Mouse (Mus musculus): ENCODE measurements around the gene Tgtp2. TPM values are rescaled to one million over a fixed set of nuclear protein-coding genes. Genes with fewer than 3 reads are reported as not detected.
A peak's percentile ranks its signal among the peaks of the same experiment; 100 is the strongest.
"Not testable (repeated sequence)": the region's sequence is repeated elsewhere in the genome, so short reads cannot be mapped to it uniquely, and the experiment has no call there.

Tgtp2 gene
- polyA plus RNA-seq (2015; fragmentation: Nextera tagmentation; extraction: Ambion mirVana) = 0.24 and 0.42 TPM in 2 replicates

DNA sequence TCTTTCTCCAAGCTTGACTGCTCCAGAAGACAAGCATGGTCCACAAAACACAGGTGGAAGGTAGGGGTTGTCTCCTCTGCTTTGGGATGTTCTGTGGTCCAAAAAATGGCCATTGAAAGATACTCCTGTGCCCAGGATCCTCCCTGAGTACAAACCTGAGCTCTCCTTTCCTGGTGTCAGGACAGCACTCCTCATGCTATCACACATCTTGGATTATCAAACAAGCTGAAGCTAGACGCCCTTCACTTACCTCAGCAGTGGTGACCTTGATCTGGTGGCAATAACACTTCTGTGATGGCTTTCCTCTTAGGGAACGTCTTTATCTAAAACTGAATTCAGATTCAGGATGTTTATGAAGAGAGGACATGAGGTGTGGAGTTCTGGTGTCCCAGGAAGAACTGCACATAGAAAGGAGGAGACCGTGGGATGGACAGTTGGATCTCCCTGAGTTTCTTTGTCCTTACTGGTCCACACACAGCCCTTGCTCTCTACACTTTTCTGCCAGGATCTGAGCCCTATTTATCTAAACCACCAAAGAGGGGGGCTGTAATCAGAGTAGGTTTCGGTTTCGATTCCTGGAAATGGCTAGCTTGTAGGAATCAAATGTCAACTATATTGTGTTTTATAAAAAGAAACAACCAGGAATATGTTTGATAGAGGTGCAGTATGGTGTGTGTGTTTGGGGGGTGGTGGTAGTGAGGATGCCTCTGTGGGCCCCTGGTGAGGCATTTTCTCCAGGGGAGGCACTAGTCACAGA is at the start of gene Tgtp2:
Gene Tgtp2 (minus strand): TSS at position 494 of the 757 bp plus-strand sequence.
- ATAC-seq (ENCODE audit: low FRiP score, low TSS enrichment); H3K4me3 ChIP-seq (ENCODE audit: low read length); H3K4me2 ChIP-seq (replicated peaks; ENCODE audit: low read depth, low read length); H3K4me1 ChIP-seq (ENCODE audit: insufficient read depth, low read length); H3K9me3 ChIP-seq (ENCODE audit: low read length); H3K27me3 ChIP-seq (ENCODE audit: insufficient read depth, low read length); H3K36me3 ChIP-seq (ENCODE audit: insufficient read depth, low read length); H3K27ac ChIP-seq (ENCODE audit: low read length); H3K9ac ChIP-seq (replicated peaks; ENCODE audit: low read length): not testable (repeated sequence)
- WGBS = 79% methylated on average over 5 of the region's 5 CpGs

DNA sequence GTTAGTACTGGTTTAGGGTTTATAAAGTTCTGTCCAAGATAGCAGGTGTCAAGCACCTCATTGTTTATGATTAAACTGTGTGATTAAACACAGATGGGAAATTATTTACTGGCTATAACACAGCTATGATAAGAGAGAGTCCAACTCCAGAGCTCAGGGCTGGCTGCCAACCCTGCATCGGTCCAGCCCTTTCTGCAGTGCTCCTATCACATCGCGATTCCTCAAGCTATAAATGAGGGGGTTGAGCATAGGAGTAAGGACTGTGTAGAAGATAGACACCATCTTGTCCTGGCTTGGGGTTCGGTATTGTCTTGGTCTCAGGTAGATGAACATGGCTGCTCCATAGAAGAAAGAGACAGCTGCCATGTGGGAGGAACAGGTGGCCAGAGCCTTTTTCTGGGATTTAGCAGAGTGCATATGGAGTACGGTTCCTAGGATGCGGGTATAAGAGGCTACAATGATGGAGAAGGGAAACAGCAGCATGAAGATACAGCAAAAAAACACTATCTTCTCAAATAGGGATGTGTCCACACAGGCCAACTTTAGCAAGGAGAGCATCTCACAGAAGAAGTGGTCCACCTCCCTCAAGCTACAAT is 48.7 kb upstream of the Tgtp2 start:
- Histone ChIP-seq H3K36me3 (ENCODE audit: insufficient read depth, low read length) (no peaks in the 10 kb centered on the region), H3K4me2 (replicated peaks; ENCODE audit: low read depth, low read length) (no peak overlapping the region), H3K4me1 (ENCODE audit: insufficient read depth, low read length) (no peaks in the 10 kb centered on the region), H3K9me3 (ENCODE audit: low read length) (no peaks in the 10 kb centered on the region), H3K27me3 (ENCODE audit: insufficient read depth, low read length) (no peaks in the 10 kb centered on the region), H3K4me3 (ENCODE audit: low read length) (no peak overlapping the region), H3K27ac (ENCODE audit: low read length) (no peak overlapping the region), H3K9ac (replicated peaks; ENCODE audit: low read length) (no peak overlapping the region)
- 73% methylated on average over 6 of the region's 6 CpGs for WGBS
- no peak for ATAC-seq (ENCODE audit: low FRiP score, low TSS enrichment)

- Histone ChIP-seq H3K36me3 (ENCODE audit: insufficient read depth, low read length) (no peaks in the 10 kb centered on the region), H3K4me3 (ENCODE audit: low read length) (no peak overlapping the region), H3K9me3 (ENCODE audit: low read length) (no peaks in the 10 kb centered on the region), H3K4me1 (ENCODE audit: insufficient read depth, low read length) (no peaks in the 10 kb centered on the region), H3K4me2 (replicated peaks; ENCODE audit: low read depth, low read length) (no peak overlapping the region), H3K27ac (ENCODE audit: low read length) (no peak overlapping the region), H3K9ac (replicated peaks; ENCODE audit: low read length) (no peak overlapping the region), H3K27me3 (ENCODE audit: insufficient read depth, low read length) (no peaks in the 10 kb centered on the region)
- WGBS = 78% methylated on average over 1 of the region's 1 CpGs
- no peak for ATAC-seq (ENCODE audit: low FRiP score, low TSS enrichment)
Measured at GRCm38 (mm10) chr11:49111000-49111399, 47.0 kb upstream of the Tgtp2 start.

DNA sequence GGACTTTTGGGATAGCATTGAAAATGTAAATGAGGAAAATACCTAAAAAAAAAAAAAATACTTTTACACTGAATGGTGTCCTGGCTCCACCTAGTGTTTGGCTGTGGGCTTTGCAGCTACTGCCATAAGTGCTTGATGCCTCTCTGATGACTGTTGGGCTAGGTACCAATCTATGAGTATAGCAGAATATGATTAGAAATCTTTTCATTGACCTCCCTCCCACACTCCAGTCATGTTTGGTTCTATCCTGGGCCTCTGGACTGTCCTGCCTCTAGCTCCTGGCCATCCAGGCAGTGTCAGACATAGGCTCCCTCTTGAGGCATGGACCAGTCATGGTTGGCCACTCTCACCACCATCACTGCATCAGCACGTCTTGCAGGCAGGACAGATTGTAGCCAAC is 44.8 kb upstream of the Tgtp2 start:
- H3K4me3 ChIP-seq (ENCODE audit: low read length) = no peak overlapping the region
- no peaks in the 10 kb centered on the region for H3K4me1 ChIP-seq (ENCODE audit: insufficient read depth, low read length)
- ATAC-seq (ENCODE audit: low FRiP score, low TSS enrichment) = no peak

GRCm38 (mm10) chr11:49107650-49108537 is 43.9 kb upstream of the Tgtp2 start:
- no peak for ATAC-seq (ENCODE audit: low FRiP score, low TSS enrichment)
- WGBS = 50% methylated on average over 10 of the region's 10 CpGs
- no peaks in the 10 kb centered on the region for H3K9me3 ChIP-seq (ENCODE audit: low read length)

More for the DNA sequence above, 44.8 kb upstream of the Tgtp2 start:
- Histone ChIP-seq H3K36me3 (ENCODE audit: insufficient read depth, low read length) (no peaks in the 10 kb centered on the region), H3K27ac (ENCODE audit: low read length) (no peak overlapping the region), H3K9me3 (ENCODE audit: low read length) (no peaks in the 10 kb centered on the region), H3K27me3 (ENCODE audit: insufficient read depth, low read length) (no peaks in the 10 kb centered on the region), H3K4me2 (replicated peaks; ENCODE audit: low read depth, low read length) (no peak overlapping the region), H3K9ac (replicated peaks; ENCODE audit: low read length) (no peak overlapping the region)
- 20% methylated on average over 1 of the region's 1 CpGs for WGBS

GRCm38 (mm10) chr11:49105752-49106151 is 41.7 kb upstream of the Tgtp2 start:
- no peak for ATAC-seq (ENCODE audit: low FRiP score, low TSS enrichment)
- H3K4me1 ChIP-seq (ENCODE audit: insufficient read depth, low read length) = no peaks in the 10 kb centered on the region
- no peak overlapping the region for H3K9ac ChIP-seq (replicated peaks; ENCODE audit: low read length)
- H3K4me3 ChIP-seq (ENCODE audit: low read length) = no peak overlapping the region
- H3K9me3 ChIP-seq (ENCODE audit: low read length) = no peaks in the 10 kb centered on the region
- no peak overlapping the region for H3K27ac ChIP-seq (ENCODE audit: low read length)
- H3K36me3 ChIP-seq (ENCODE audit: insufficient read depth, low read length) = no peaks in the 10 kb centered on the region
- WGBS = 78% methylated on average over 1 of the region's 1 CpGs
- no peaks in the 10 kb centered on the region for H3K27me3 ChIP-seq (ENCODE audit: insufficient read depth, low read length)
- no peak overlapping the region for H3K4me2 ChIP-seq (replicated peaks; ENCODE audit: low read depth, low read length)

More at GRCm38 (mm10) chr11:49107650-49108537, 43.9 kb upstream of the Tgtp2 start:
- Histone ChIP-seq H3K9ac (replicated peaks; ENCODE audit: low read length) (no peak overlapping the region), H3K4me1 (ENCODE audit: insufficient read depth, low read length) (no peaks in the 10 kb centered on the region), H3K27ac (ENCODE audit: low read length) (no peak overlapping the region), H3K4me2 (replicated peaks; ENCODE audit: low read depth, low read length) (no peak overlapping the region), H3K4me3 (ENCODE audit: low read length) (no peak overlapping the region), H3K27me3 (ENCODE audit: insufficient read depth, low read length) (no peaks in the 10 kb centered on the region), H3K36me3 (ENCODE audit: insufficient read depth, low read length) (no peaks in the 10 kb centered on the region)

- no peaks in the 10 kb centered on the region for H3K9me3 ChIP-seq (ENCODE audit: low read length)
- H3K27me3 ChIP-seq (ENCODE audit: insufficient read depth, low read length) = no peaks in the 10 kb centered on the region
- WGBS = 11% methylated on average over 8 of the region's 8 CpGs
- no peaks in the 10 kb centered on the region for H3K36me3 ChIP-seq (ENCODE audit: insufficient read depth, low read length)
- no peak overlapping the region for H3K9ac ChIP-seq (replicated peaks; ENCODE audit: low read length)
- H3K4me1 ChIP-seq (ENCODE audit: insufficient read depth, low read length) = no peaks in the 10 kb centered on the region
- ATAC-seq (ENCODE audit: low FRiP score, low TSS enrichment) = peak; percentile 66
- H3K4me2 ChIP-seq (replicated peaks; ENCODE audit: low read depth, low read length) = peak overlapping the region; percentile 11; the same call in 1 of the 2 replicates
- no peak overlapping the region for H3K4me3 ChIP-seq (ENCODE audit: low read length)
- no peak overlapping the region for H3K27ac ChIP-seq (ENCODE audit: low read length)
Measured at GRCm38 (mm10) chr11:49103047-49103693, 39.2 kb upstream of the Tgtp2 start.

GRCm38 (mm10) chr11:49101500-49101899 is 37.5 kb upstream of the Tgtp2 start:
- no peak for ATAC-seq (ENCODE audit: low FRiP score, low TSS enrichment)
- Histone ChIP-seq H3K4me1 (ENCODE audit: insufficient read depth, low read length) (no peaks in the 10 kb centered on the region), H3K9me3 (ENCODE audit: low read length) (no peaks in the 10 kb centered on the region), H3K4me2 (replicated peaks; ENCODE audit: low read depth, low read length) (no peak overlapping the region), H3K9ac (replicated peaks; ENCODE audit: low read length) (no peak overlapping the region), H3K4me3 (ENCODE audit: low read length) (no peak overlapping the region), H3K27me3 (ENCODE audit: insufficient read depth, low read length) (no peaks in the 10 kb centered on the region), H3K36me3 (ENCODE audit: insufficient read depth, low read length) (no peaks in the 10 kb centered on the region), H3K27ac (ENCODE audit: low read length) (no peak overlapping the region)
- 60% methylated on average over 5 of the region's 5 CpGs for WGBS

GRCm38 (mm10) chr11:49100409-49100808 is 36.4 kb upstream of the Tgtp2 start:
- Histone ChIP-seq H3K4me3 (ENCODE audit: low read length) (no peak overlapping the region), H3K9me3 (ENCODE audit: low read length) (no peaks in the 10 kb centered on the region), H3K36me3 (ENCODE audit: insufficient read depth, low read length) (no peaks in the 10 kb centered on the region), H3K27ac (ENCODE audit: low read length) (no peak overlapping the region), H3K9ac (replicated peaks; ENCODE audit: low read length) (no peak overlapping the region), H3K4me2 (replicated peaks; ENCODE audit: low read depth, low read length) (no peak overlapping the region), H3K27me3 (ENCODE audit: insufficient read depth, low read length) (no peaks in the 10 kb centered on the region), H3K4me1 (ENCODE audit: insufficient read depth, low read length) (no peaks in the 10 kb centered on the region)
- 92% methylated on average over 3 of the region's 3 CpGs for WGBS
- no peak for ATAC-seq (ENCODE audit: low FRiP score, low TSS enrichment)
